Mouse (Mus musculus): ENCODE measurements around the gene Il24.

DNA sequence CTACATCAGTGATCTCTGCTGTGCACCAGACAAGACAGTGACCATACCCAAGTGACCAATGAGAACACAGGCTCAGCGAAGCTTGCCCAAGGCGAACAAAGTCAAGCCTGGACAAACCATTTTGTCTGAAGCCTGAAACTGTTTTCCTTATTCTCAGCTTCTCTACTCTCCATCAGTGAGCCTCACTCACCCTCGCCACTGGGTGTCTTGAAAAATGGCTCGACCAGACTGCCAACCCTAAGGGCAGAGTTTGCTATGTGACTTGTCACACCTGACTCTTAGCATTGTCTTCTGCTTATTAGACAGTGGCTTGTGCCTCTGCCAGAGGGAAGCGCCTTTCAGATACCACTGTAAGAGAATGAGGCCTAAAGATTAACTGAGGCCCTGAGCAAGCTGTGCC lies 22.5 kb downstream of the Il24 start:
- no peak for TF ChIP-seq POLR2A (IDR thresholded peaks at IDR 0.05; ENCODE audit: control insufficient read depth, low read depth, low read length)
- no peak for TF ChIP-seq CTCF (IDR thresholded peaks at IDR 0.05; ENCODE audit: control insufficient read depth, insufficient read depth, insufficient replicate concordance, low read depth, low read length)
